8 mouse cellular contexts compared by ENCODE assay signal in genomic region chr9:84094111-84094510, GRCm38 (mm10).
DNase-seq lines count a peak whose midpoint lies in the region.

No protein-coding gene starts in this region.

- DNase-seq in kidney, postnatal 10 days = peak; percentile 12
- DNase-seq in kidney, postnatal 25 days = no peak
- peak; percentile 76 for DNase-seq in adipocyte (ENCODE audit: low spot score)
- DNase-seq in cerebellum, adult 8-10 months = peak; percentile 60
- peak; percentile 71 for DNase-seq in gastrocnemius, postnatal 25 days
- DNase-seq in spleen, postnatal 4 days (ENCODE audit: low spot score in 2 of 2) = no peak
- no peak for DNase-seq in thymus, postnatal 4 days
- no peak for DNase-seq in retina, postnatal 1 day

Comparison
In these comparisons a context has a peak if more than half of its experiments do, and no peak if none do; other contexts are left out.
1. DNase-seq: peak in kidney, postnatal 10 days (single experiment), adipocyte (single experiment), cerebellum, adult 8-10 months (single experiment) and gastrocnemius, postnatal 25 days (single experiment); none in kidney, postnatal 25 days (0 of 2), spleen, postnatal 4 days (0 of 2), thymus, postnatal 4 days (single experiment) and retina, postnatal 1 day (single experiment).